Mouse (Mus musculus) ES-E14 (cell line): ENCODE measurements at regions not wholly inside any gene's neighbourhood (a gene's known extent, or its start where the extent isn't known, plus 50 kb on each side); places are given as distances from the start of the nearest gene placed in this dataset.

Source experiments
- DNase-seq: peaks from one replicate; pipeline ENCODE4 v3.0.0-alpha.2; 2013; ENCODE audit warnings: low read depth, low spot score
- H3K27ac ChIP-seq: 2 replicates; pipeline ENCODE4 v1.5.1; 2012; ENCODE audit warnings: low read depth, mild to moderate bottlenecking, low read length, moderate library complexity, mixed read lengths; ENCODE audit not compliant: poor library complexity, insufficient read depth, severe bottlenecking
- H3K36me3 ChIP-seq: 2 replicates; pipeline ENCODE4 v1.6.1; 2012; ENCODE audit warnings: mild to moderate bottlenecking, low read length, moderate library complexity, mixed read lengths; ENCODE audit not compliant: control insufficient read depth, poor library complexity, insufficient read depth, severe bottlenecking
- H3K4me1 ChIP-seq, 2 experiments: fragments of 150-350 bp in 1 of 2; sonication (generic) in 1 of 2; 2 replicates each; pipeline ENCODE4 v1.6.1; 2012; ENCODE audit warnings: low read length in 2 of 2, mild to moderate bottlenecking in 1 of 2, mixed read lengths in 1 of 2; ENCODE audit not compliant: control insufficient read depth in 2 of 2, insufficient read depth in 2 of 2, poor library complexity in 1 of 2
- H3K4me3 ChIP-seq, 2 experiments: fragments of 150-350 bp in 1 of 2; sonication (generic) in 1 of 2; 2 replicates each; pipeline ENCODE4 v1.5.1; 2012; ENCODE audit warnings: low read length in 2 of 2, low read depth in 1 of 2, mild to moderate bottlenecking in 1 of 2, mixed read lengths in 1 of 2; ENCODE audit not compliant: insufficient read depth in 1 of 2, poor library complexity in 1 of 2, severe bottlenecking in 1 of 2
- H3K9ac ChIP-seq: 2 replicates; pipeline ENCODE4 v1.6.1; 2012; ENCODE audit warnings: low read depth, mild to moderate bottlenecking, low read length, mixed read lengths; ENCODE audit not compliant: poor library complexity, insufficient read depth, severe bottlenecking
- H3K9me3 ChIP-seq: fragments of 150-350 bp; sonication (generic); 2 replicates; pipeline ENCODE4 v1.6.1; 2012; ENCODE audit warnings: low read depth, mild to moderate bottlenecking, low read length; ENCODE audit not compliant: control insufficient read depth, insufficient read depth
- CHD2 ChIP-seq: IDR thresholded peaks from 2 replicates; pipeline ENCODE4 v1.6.1; 2014; ENCODE audit warnings: mild to moderate bottlenecking, low read depth, low read length, inconsistent platforms
- HCFC1 ChIP-seq: IDR thresholded peaks from 2 replicates; pipeline ENCODE4 v1.6.1; 2012; ENCODE audit warnings: low read length, inconsistent platforms, borderline replicate concordance; ENCODE audit not compliant: insufficient read depth
- MAFK ChIP-seq: IDR thresholded peaks from 2 replicates; pipeline ENCODE4 v1.6.1; 2014; ENCODE audit warnings: mild to moderate bottlenecking, low read depth, low read length, inconsistent platforms; ENCODE audit not compliant: insufficient read depth
- ZC3H11A ChIP-seq: IDR thresholded peaks from 2 replicates; pipeline ENCODE4 v1.6.1; 2012; ENCODE audit warnings: low read depth, mild to moderate bottlenecking, inconsistent platforms, low read length, borderline replicate concordance
- ZNF384 ChIP-seq: IDR thresholded peaks from 2 replicates; pipeline ENCODE4 v1.6.1; 2012; ENCODE audit warnings: low read depth, low read length, inconsistent platforms
- in situ Hi-C, 2 experiments: fragments of 600-800 bp; cut with MboI; formaldehyde crosslinking; loops; one replicate each; pipeline ENCODE4 v1.15.1; 2025; ENCODE audit warnings: low sequenced_read_pairs in 2 of 2, inconsistent platforms in 1 of 2; ENCODE audit not compliant: unreplicated experiment in 2 of 2

DNA sequence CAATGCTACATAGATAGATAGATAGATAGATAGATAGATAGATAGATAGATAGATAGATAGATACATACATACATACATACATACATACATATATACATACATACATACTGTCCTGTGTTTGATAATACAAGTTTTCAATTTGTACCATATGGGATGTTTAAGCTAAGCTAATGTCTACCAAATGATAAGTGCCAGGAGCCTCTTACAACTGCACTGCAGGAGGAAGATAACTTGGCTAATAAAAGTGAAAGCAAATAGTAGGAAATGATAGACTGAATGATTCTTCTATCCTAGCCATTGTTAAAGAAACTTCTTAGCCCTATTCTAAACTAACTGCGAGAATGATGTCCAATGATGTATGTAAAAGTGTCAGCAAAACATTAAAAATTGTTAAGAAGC is 68.1 kb upstream of the P2ry1 start:
- DNase-seq = no peak
- Histone ChIP-seq H3K9me3 (no peaks in the 10 kb centered on the region), H3K4me1 (no peaks in the 10 kb centered on the region), H3K9ac (no peak overlapping the region), H3K4me3 (no peak overlapping the region), H3K36me3 (no peaks in the 10 kb centered on the region), H3K27ac (no peak overlapping the region)
- TF ChIP-seq HCFC1 = no peak
- no peak for TF ChIP-seq ZC3H11A
- TF ChIP-seq CHD2 = no peak
- TF ChIP-seq ZNF384 = no peak
- TF ChIP-seq MAFK = no peak
- in situ Hi-C loops = no loop called here

DNA sequence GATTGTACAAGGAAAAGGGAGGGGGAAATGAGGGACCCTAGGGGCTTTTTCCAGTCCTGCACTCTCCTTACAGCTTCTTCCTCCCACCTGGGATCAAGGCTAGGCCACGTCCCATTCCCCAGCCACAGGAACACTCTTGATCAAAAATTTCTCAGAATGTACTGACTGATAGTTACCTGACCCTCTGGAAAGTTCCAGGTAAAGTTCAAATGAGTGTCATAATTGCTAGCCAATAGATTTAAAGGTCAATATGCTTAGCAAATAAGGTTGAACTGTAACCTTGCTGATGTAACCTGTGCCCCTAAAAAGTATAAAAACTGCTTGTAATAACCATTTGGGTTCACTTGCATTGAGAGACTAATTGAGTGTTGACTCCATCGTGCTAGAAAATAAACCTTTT is 61.1 kb upstream of the P2ry1 start:
- TF ChIP-seq MAFK (no peak), CHD2 (no peak)
- in situ Hi-C loops = no loop called here
- DNase-seq = no peak

DNA sequence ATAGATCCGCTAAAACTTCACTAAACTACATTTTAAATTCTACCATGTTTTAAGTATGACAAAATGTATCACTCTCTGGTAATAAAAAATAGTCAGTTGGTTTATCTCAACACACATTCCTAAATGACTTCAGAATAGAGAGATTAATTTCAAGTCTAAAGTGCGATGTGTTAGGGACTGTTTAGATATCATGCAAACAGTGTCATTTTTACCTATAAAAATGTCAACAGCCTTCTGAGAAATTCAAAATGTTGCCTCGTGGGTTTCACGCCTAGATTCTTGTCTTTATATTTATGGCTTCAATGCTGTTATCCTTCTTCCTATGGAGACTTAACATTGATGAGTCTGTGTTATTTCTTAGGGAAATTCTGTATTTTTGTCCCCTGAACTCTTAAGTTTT is 53.7 kb upstream of the P2ry1 start:
- Histone ChIP-seq H3K27ac (no peak overlapping the region), H3K9me3 (no peaks in the 10 kb centered on the region), H3K9ac (no peak overlapping the region), H3K36me3 (no peaks in the 10 kb centered on the region), H3K4me1 (no peaks in the 10 kb centered on the region), H3K4me3 (no peak overlapping the region)
- no peak for TF ChIP-seq CHD2
- no peak for TF ChIP-seq HCFC1
- TF ChIP-seq ZNF384 = no peak
- no peak for TF ChIP-seq ZC3H11A
- TF ChIP-seq MAFK = no peak
- in situ Hi-C loops = no loop called here
- no peak for DNase-seq

More for the DNA sequence above, 61.1 kb upstream of the P2ry1 start:
- Histone ChIP-seq H3K4me1 (no peaks in the 10 kb centered on the region), H3K9me3 (no peaks in the 10 kb centered on the region), H3K36me3 (no peaks in the 10 kb centered on the region), H3K9ac (no peak overlapping the region), H3K4me3 (no peak overlapping the region), H3K27ac (no peak overlapping the region)
